Mouse (Mus musculus): ENCODE data around the gene Mfap5. TPM values are rescaled to one million over a fixed set of nuclear protein-coding genes. Genes with fewer than 3 reads are reported as not detected.
"Not testable (repeated sequence)": the region's sequence is repeated elsewhere in the genome, so short reads cannot be mapped to it uniquely, and the experiment has no call there.

Gene Mfap5
- total RNA-seq, 2 experiments from 2014 or later = not detected

- ATAC-seq (replicated peaks; ENCODE audit: poor library complexity, severe bottlenecking) = peak; percentile 75
These were observed 7.6 kb downstream of the Mfap5 start for GRCm38 (mm10) chr6:122512914-122513878.

- no peak for ATAC-seq (replicated peaks; ENCODE audit: poor library complexity, severe bottlenecking)
These were observed 8.7 kb downstream of the Mfap5 start for GRCm38 (mm10) chr6:122514312-122514711.

GRCm38 (mm10) chr6:122515762-122516161 lies 10.1 kb downstream of the Mfap5 start:
- not testable (repeated sequence) for ATAC-seq (replicated peaks; ENCODE audit: poor library complexity, severe bottlenecking)

GRCm38 (mm10) chr6:122517668-122518067 lies 12.0 kb downstream of the Mfap5 start:
- ATAC-seq (replicated peaks; ENCODE audit: poor library complexity, severe bottlenecking) = no peak

GRCm38 (mm10) chr6:122519384-122519783 lies 13.7 kb downstream of the Mfap5 start:
- ATAC-seq (replicated peaks; ENCODE audit: poor library complexity, severe bottlenecking) = no peak

- no peak; the same call in 1 of the 2 replicates for ATAC-seq (replicated peaks; ENCODE audit: poor library complexity, severe bottlenecking)
These were observed 16.9 kb downstream of the Mfap5 start for GRCm38 (mm10) chr6:122522595-122522994.

- no peak for ATAC-seq (replicated peaks; ENCODE audit: poor library complexity, severe bottlenecking)
These were observed 17.6 kb downstream of the Mfap5 start for GRCm38 (mm10) chr6:122523289-122523688.

GRCm38 (mm10) chr6:122527596-122527995 lies 22.0 kb downstream of the Mfap5 start:
- ATAC-seq (replicated peaks; ENCODE audit: poor library complexity, severe bottlenecking) = peak; percentile 51

GRCm38 (mm10) chr6:122528136-122528535 lies 22.5 kb downstream of the Mfap5 start:
- no peak for ATAC-seq (replicated peaks; ENCODE audit: poor library complexity, severe bottlenecking)

- ATAC-seq (replicated peaks; ENCODE audit: poor library complexity, severe bottlenecking) = no peak
These were observed 26.0 kb downstream of the Mfap5 start for GRCm38 (mm10) chr6:122531466-122532174.

GRCm38 (mm10) chr6:122532883-122533302 lies 27.2 kb downstream of the Mfap5 start:
- ATAC-seq (replicated peaks; ENCODE audit: poor library complexity, severe bottlenecking) = peak; percentile 79

- no peak for ATAC-seq (replicated peaks; ENCODE audit: poor library complexity, severe bottlenecking)
These were observed 28.4 kb downstream of the Mfap5 start for GRCm38 (mm10) chr6:122534032-122534431.

- no peak for ATAC-seq (replicated peaks; ENCODE audit: poor library complexity, severe bottlenecking)
These were observed 33.9 kb downstream of the Mfap5 start for GRCm38 (mm10) chr6:122539564-122539963.

- ATAC-seq (replicated peaks; ENCODE audit: poor library complexity, severe bottlenecking) = not testable (repeated sequence)
These were observed 36.8 kb downstream of the Mfap5 start for GRCm38 (mm10) chr6:122542459-122542858.

GRCm38 (mm10) chr6:122543574-122543973 lies 37.9 kb downstream of the Mfap5 start:
- peak; percentile 56 for ATAC-seq (replicated peaks; ENCODE audit: poor library complexity, severe bottlenecking)

- no peak for ATAC-seq (replicated peaks; ENCODE audit: poor library complexity, severe bottlenecking)
These were observed 39.0 kb downstream of the Mfap5 start for GRCm38 (mm10) chr6:122544672-122545071.

- peak; percentile 88 for ATAC-seq (replicated peaks; ENCODE audit: poor library complexity, severe bottlenecking)
These were observed 39.7 kb downstream of the Mfap5 start for GRCm38 (mm10) chr6:122545289-122545882.

GRCm38 (mm10) chr6:122545948-122546347 lies 40.3 kb downstream of the Mfap5 start:
- ATAC-seq (replicated peaks; ENCODE audit: poor library complexity, severe bottlenecking) = no peak

GRCm38 (mm10) chr6:122553606-122554005 lies 48.0 kb downstream of the Mfap5 start, which contains the start of gene Aicda:
TSS of gene Aicda (plus strand) at chr6:122553801.
- no peak for ATAC-seq (replicated peaks; ENCODE audit: poor library complexity, severe bottlenecking)

GRCm38 (mm10) chr6:122554102-122554501 lies 48.5 kb downstream of the Mfap5 start:
- no peak for ATAC-seq (replicated peaks; ENCODE audit: poor library complexity, severe bottlenecking)

GRCm38 (mm10) chr6:122555266-122555665 lies 49.6 kb downstream of the Mfap5 start:
- ATAC-seq (replicated peaks; ENCODE audit: poor library complexity, severe bottlenecking) = no peak
